Mouse (Mus musculus) spleen, adult 2 months (tissue): Measurements from ENCODE around the gene Sptbn2.

Experiments
- CTCF ChIP-seq: fragments of 200-500 bp; IDR thresholded peaks from 2 replicates; pipeline ENCODE4 v1.5.1; 2011; ENCODE audit warnings: mild to moderate bottlenecking, inconsistent platforms; ENCODE audit not compliant: insufficient read depth, insufficient read length, insufficient replicate concordance; ENCODE audit errors: extremely low read depth
- POLR2A ChIP-seq: fragments of 200-500 bp; IDR thresholded peaks from 2 replicates; pipeline ENCODE4 v1.6.1; 2011; ENCODE audit warnings: low read depth, low read length, inconsistent platforms

- TF ChIP-seq POLR2A: no peak
- no peak for TF ChIP-seq CTCF
Measured at GRCm38 (mm10) chr19:4786313-4786712, 75.3 kb downstream of the Sptbn2 start.
